Mouse (Mus musculus) heart, embryonic 12.5 days (tissue): ENCODE measurements around the gene Ppp1r16b. TPM values are rescaled to one million over a fixed set of nuclear protein-coding genes. Genes with fewer than 3 reads are reported as not detected.

ENCODE experiments used
- ATAC-seq: fragments of 200-750 bp; cut with Nextera tagmentation; 2 replicates; pipeline ENCODE4 v1.8.0; 2017; ENCODE audit warnings: moderate TSS enrichment, moderate library complexity; ENCODE audit not compliant: insufficient number of reproducible peaks, low FRiP score
- H3K27ac ChIP-seq: fragments of 300-500 bp; sonication (generic); 2 replicates; pipeline ENCODE4 v1.5.1; 2016; ENCODE audit warnings: mild to moderate bottlenecking, moderate library complexity; ENCODE audit not compliant: poor library complexity, severe bottlenecking
- H3K27me3 ChIP-seq: fragments of 300-500 bp; sonication (generic); replicated peaks from 2 replicates; pipeline ENCODE4 v1.6.1; 2016; ENCODE audit warnings: mild to moderate bottlenecking, moderate library complexity
- H3K36me3 ChIP-seq: fragments of 300-500 bp; sonication (generic); 2 replicates; pipeline ENCODE4 v1.6.1; 2016; ENCODE audit warnings: mild to moderate bottlenecking, moderate library complexity
- H3K4me1 ChIP-seq: fragments of 300-500 bp; sonication (generic); replicated peaks from 2 replicates; pipeline ENCODE4 v1.6.1; 2016; ENCODE audit warnings: mild to moderate bottlenecking
- H3K4me2 ChIP-seq: fragments of 300-500 bp; sonication (generic); 2 replicates; pipeline ENCODE4 v1.6.1; 2016; ENCODE audit warnings: mild to moderate bottlenecking, moderate library complexity
- H3K4me3 ChIP-seq: fragments of 300-500 bp; sonication (generic); 2 replicates; pipeline ENCODE4 v1.5.1; 2016; ENCODE audit warnings: mild to moderate bottlenecking
- H3K9ac ChIP-seq: fragments of 300-500 bp; sonication (generic); 2 replicates; pipeline ENCODE4 v1.6.1; 2016; ENCODE audit warnings: mild to moderate bottlenecking, moderate library complexity
- H3K9me3 ChIP-seq: fragments of 300-500 bp; sonication (generic); replicated peaks from 2 replicates; pipeline ENCODE4 v1.6.1; 2016; ENCODE audit warnings: mild to moderate bottlenecking, moderate library complexity
- WGBS: fragments of 180-500 bp; shearing (Covaris S2); methylation state at CpG from one replicate; pipeline ENCODE4 v1.1.7; 2016; 5-methylcytosine and 5-hydroxymethylcytosine counted together
- polyA plus RNA-seq: library from polyadenylated mRNA; unstranded; fragments of >200 nt; fragmentation: Nextera tagmentation; extraction: Ambion mirVana; gene quantifications from 2 replicates; pipeline ENCODE4 v1.2.1, GENCODE M21; 2016

Ppp1r16b gene
- polyA plus RNA-seq, result 4.0 and 4.6 TPM in 2 replicates

GRCm38 (mm10) chr2:158665098-158665497, at the start of gene Ppp1r16b:
Ppp1r16b (plus strand) TSS chr2:158665398.
- WGBS, result 54% methylated on average over 4 of the region's 4 CpGs
- Histone ChIP-seq H3K4me2 (no peak within 1 kb of the TSS), H3K36me3 (no peaks in the 10 kb centered on the region), H3K9me3 (no peaks in the 10 kb centered on the region), H3K27me3 (peaks cover 44% of the 10 kb centered on the region), H3K9ac (no peak within 1 kb of the TSS), H3K4me1 (peaks cover 43% of the 10 kb centered on the region), H3K27ac (no peak within 1 kb of the TSS), H3K4me3 (no peak within 1 kb of the TSS)
- ATAC-seq, result no peak

GRCm38 (mm10) chr2:158615702-158616101, 49.5 kb upstream of the Ppp1r16b start:
- H3K27ac ChIP-seq, result no peak overlapping the region
- H3K27me3 ChIP-seq, result peaks cover 99% of the 10 kb centered on the region
- H3K4me3 ChIP-seq, result no peak overlapping the region
- no peak overlapping the region for H3K9ac ChIP-seq
- H3K36me3 ChIP-seq, result no peaks in the 10 kb centered on the region
- H3K9me3 ChIP-seq, result no peaks in the 10 kb centered on the region
- WGBS, result 5% methylated on average over 13 of the region's 13 CpGs
- no peak for ATAC-seq
- H3K4me2 ChIP-seq, result no peak overlapping the region
- peaks cover 26% of the 10 kb centered on the region for H3K4me1 ChIP-seq

- H3K36me3 ChIP-seq, result no peaks in the 10 kb centered on the region
- ATAC-seq, result no peak
- WGBS, result 2% methylated on average over 12 of the region's 12 CpGs
- no peaks in the 10 kb centered on the region for H3K9me3 ChIP-seq
- peaks cover 99% of the 10 kb centered on the region for H3K27me3 ChIP-seq
- no peak overlapping the region for H3K9ac ChIP-seq
- peaks cover 20% of the 10 kb centered on the region for H3K4me1 ChIP-seq
- no peak overlapping the region for H3K4me2 ChIP-seq
- no peak overlapping the region for H3K27ac ChIP-seq
- no peak overlapping the region for H3K4me3 ChIP-seq
These were observed 48.9 kb upstream of the Ppp1r16b start for GRCm38 (mm10) chr2:158616296-158616695.

- no peak overlapping the region for H3K9ac ChIP-seq
- WGBS, result 10% methylated on average over 11 of the region's 11 CpGs
- H3K36me3 ChIP-seq, result no peaks in the 10 kb centered on the region
- peaks cover 99% of the 10 kb centered on the region for H3K27me3 ChIP-seq
- H3K9me3 ChIP-seq, result no peaks in the 10 kb centered on the region
- no peak for ATAC-seq
- no peak overlapping the region for H3K4me3 ChIP-seq
- no peak overlapping the region for H3K27ac ChIP-seq
- H3K4me1 ChIP-seq, result peaks cover 16% of the 10 kb centered on the region
- no peak overlapping the region for H3K4me2 ChIP-seq
These were observed 48.4 kb upstream of the Ppp1r16b start for GRCm38 (mm10) chr2:158616790-158617189.

- H3K36me3 ChIP-seq, result peaks cover 20% of the 10 kb centered on the region
- peak within 1 kb of the TSS; percentile 67 for H3K4me3 ChIP-seq
- H3K9me3 ChIP-seq, result no peaks in the 10 kb centered on the region
- H3K9ac ChIP-seq, result peak within 1 kb of the TSS; percentile 80
- peak within 1 kb of the TSS; percentile 83 for H3K27ac ChIP-seq
- peaks cover 19% of the 10 kb centered on the region for H3K27me3 ChIP-seq
- H3K4me2 ChIP-seq, result peak within 1 kb of the TSS; percentile 77
- H3K4me1 ChIP-seq, result peaks cover 12% of the 10 kb centered on the region
- ATAC-seq, result peak; percentile 97
- under 1% methylated on average over 32 of the region's 39 CpGs for WGBS
These were observed 40.4 kb upstream of the Ppp1r16b start, which contains the start of gene Actr5 for GRCm38 (mm10) chr2:158624718-158625222. Actr5 (plus strand) TSS chr2:158624888.

GRCm38 (mm10) chr2:158625231-158625630, 40.0 kb upstream of the Ppp1r16b start:
- H3K9me3 ChIP-seq, result no peaks in the 10 kb centered on the region
- under 1% methylated on average over 37 of the region's 44 CpGs for WGBS
- H3K9ac ChIP-seq, result peak overlapping the region; percentile 80
- ATAC-seq, result peak; percentile 71; the same call in 1 of the 2 replicates
- H3K4me1 ChIP-seq, result peaks cover 12% of the 10 kb centered on the region
- H3K27me3 ChIP-seq, result peaks cover 15% of the 10 kb centered on the region
- peak overlapping the region; percentile 67 for H3K4me3 ChIP-seq
- peak overlapping the region; percentile 83 for H3K27ac ChIP-seq
- H3K4me2 ChIP-seq, result peak overlapping the region; percentile 77
- peaks cover 25% of the 10 kb centered on the region for H3K36me3 ChIP-seq

- peaks cover 29% of the 10 kb centered on the region for H3K36me3 ChIP-seq
- H3K27ac ChIP-seq, result no peak overlapping the region
- peaks cover 12% of the 10 kb centered on the region for H3K4me1 ChIP-seq
- H3K9me3 ChIP-seq, result no peaks in the 10 kb centered on the region
- WGBS, result 30% methylated on average over 8 of the region's 8 CpGs
- H3K27me3 ChIP-seq, result peaks cover 10% of the 10 kb centered on the region
- H3K9ac ChIP-seq, result peak overlapping the region; percentile 80
- peak overlapping the region; percentile 77 for H3K4me2 ChIP-seq
- no peak for ATAC-seq
- peak overlapping the region; percentile 67 for H3K4me3 ChIP-seq
These were observed 39.5 kb upstream of the Ppp1r16b start for GRCm38 (mm10) chr2:158625697-158626096.

GRCm38 (mm10) chr2:158628858-158629257, 36.3 kb upstream of the Ppp1r16b start:
- Histone ChIP-seq H3K4me2 (no peak overlapping the region), H3K27me3 (no peaks in the 10 kb centered on the region), H3K4me3 (no peak overlapping the region), H3K36me3 (peaks cover 57% of the 10 kb centered on the region), H3K4me1 (peaks cover 12% of the 10 kb centered on the region), H3K27ac (no peak overlapping the region), H3K9me3 (no peaks in the 10 kb centered on the region), H3K9ac (no peak overlapping the region)
- ATAC-seq, result no peak
- 69% methylated on average over 3 of the region's 3 CpGs for WGBS

- Histone ChIP-seq H3K9ac (no peak overlapping the region), H3K9me3 (no peaks in the 10 kb centered on the region), H3K27me3 (no peaks in the 10 kb centered on the region), H3K4me3 (no peak overlapping the region), H3K27ac (no peak overlapping the region), H3K4me1 (peaks cover 12% of the 10 kb centered on the region), H3K4me2 (no peak overlapping the region), H3K36me3 (peaks cover 60% of the 10 kb centered on the region)
- ATAC-seq, result no peak
- WGBS, result 56% methylated on average over 1 of the region's 1 CpGs
These were observed 35.8 kb upstream of the Ppp1r16b start for GRCm38 (mm10) chr2:158629414-158629813.

- no peak overlapping the region for H3K4me3 ChIP-seq
- no peak for ATAC-seq
- 80% methylated on average over 5 of the region's 5 CpGs for WGBS
These were observed 33.3 kb upstream of the Ppp1r16b start for GRCm38 (mm10) chr2:158631873-158632272.

GRCm38 (mm10) chr2:158641869-158642268, 23.3 kb upstream of the Ppp1r16b start:
- Histone ChIP-seq H3K4me3 (no peak overlapping the region), H3K27me3 (no peaks in the 10 kb centered on the region), H3K4me2 (no peak overlapping the region), H3K4me1 (no peaks in the 10 kb centered on the region), H3K27ac (no peak overlapping the region), H3K36me3 (peaks cover 42% of the 10 kb centered on the region), H3K9me3 (peaks cover 3% of the 10 kb centered on the region; the same call in 1 of the 2 replicates), H3K9ac (no peak overlapping the region)
- 0 out of 2 replicates have a peak, but pooled peaks have one; percentile 7 for ATAC-seq
- WGBS, result 17% methylated on average over 2 of the region's 2 CpGs

More at GRCm38 (mm10) chr2:158631873-158632272, 33.3 kb upstream of the Ppp1r16b start:
- Histone ChIP-seq H3K27ac (no peak overlapping the region), H3K27me3 (no peaks in the 10 kb centered on the region), H3K9ac (no peak overlapping the region), H3K4me1 (no peaks in the 10 kb centered on the region), H3K36me3 (peaks cover 81% of the 10 kb centered on the region), H3K9me3 (no peaks in the 10 kb centered on the region), H3K4me2 (no peak overlapping the region)

GRCm38 (mm10) chr2:158642587-158642986, 22.6 kb upstream of the Ppp1r16b start:
- WGBS, result 83% methylated on average over 2 of the region's 2 CpGs
- Histone ChIP-seq H3K27ac (no peak overlapping the region), H3K4me3 (no peak overlapping the region), H3K4me2 (no peak overlapping the region), H3K9ac (no peak overlapping the region), H3K4me1 (no peaks in the 10 kb centered on the region), H3K36me3 (peaks cover 35% of the 10 kb centered on the region), H3K9me3 (peaks cover 3% of the 10 kb centered on the region; the same call in 1 of the 2 replicates), H3K27me3 (no peaks in the 10 kb centered on the region)
- ATAC-seq, result no peak
